Mouse (Mus musculus) right cerebral cortex, postnatal 4 days (tissue): ENCODE results near the gene Lrrc20.
"Not testable (repeated sequence)": the region's sequence is repeated elsewhere in the genome, so short reads cannot be mapped to it uniquely, and the experiment has no call there.

Experiments used
- DNase-seq: peaks from one replicate; pipeline ENCODE4 v3.0.0-alpha.2; 2022

Gene Lrrc20

DNA sequence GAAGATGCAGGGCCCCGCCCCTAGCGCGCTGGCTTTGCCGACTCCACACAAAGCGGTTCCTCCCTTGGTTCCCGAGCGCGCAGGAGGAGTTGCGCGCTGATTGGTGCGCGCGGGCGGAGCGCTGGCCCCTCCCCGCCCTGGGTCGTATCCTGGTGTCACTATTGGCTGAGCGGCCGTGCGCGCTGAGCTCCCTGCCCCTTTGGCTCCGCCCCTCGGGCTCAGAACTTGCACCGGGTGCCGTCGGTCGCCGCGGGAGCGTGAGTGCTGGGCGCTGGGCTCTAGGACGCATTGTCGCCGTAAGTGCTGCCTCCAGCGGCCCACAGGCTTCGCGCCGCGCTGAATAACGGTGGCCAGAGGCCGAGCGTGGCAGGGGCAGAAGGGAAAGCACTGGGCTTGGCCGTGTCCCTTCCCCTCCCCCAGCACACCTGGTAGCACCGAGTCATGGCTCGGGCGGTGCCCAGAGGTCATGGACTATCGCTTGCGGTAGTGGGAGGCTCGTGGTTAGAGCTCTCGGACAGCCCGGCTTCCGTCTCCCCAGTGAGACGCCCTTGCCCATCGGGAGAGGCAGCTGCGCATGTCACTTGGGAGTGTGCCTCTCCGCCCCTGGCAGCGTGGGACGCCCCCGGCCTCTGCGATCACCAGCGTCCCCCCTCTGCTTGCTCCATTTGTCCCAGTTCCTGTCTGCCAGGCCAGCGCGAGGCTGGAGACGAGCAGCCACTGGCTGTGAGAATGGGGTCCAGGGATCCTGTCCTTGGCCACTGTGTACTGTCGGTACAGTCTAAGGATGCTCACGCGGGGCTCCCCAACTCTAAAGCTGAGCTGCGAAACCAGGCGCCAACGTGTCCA is at the start of gene Lrrc20:
Gene Lrrc20 (plus strand): TSS at position 208 of the 846 bp plus-strand sequence.
- peak; percentile 88 for DNase-seq

DNA sequence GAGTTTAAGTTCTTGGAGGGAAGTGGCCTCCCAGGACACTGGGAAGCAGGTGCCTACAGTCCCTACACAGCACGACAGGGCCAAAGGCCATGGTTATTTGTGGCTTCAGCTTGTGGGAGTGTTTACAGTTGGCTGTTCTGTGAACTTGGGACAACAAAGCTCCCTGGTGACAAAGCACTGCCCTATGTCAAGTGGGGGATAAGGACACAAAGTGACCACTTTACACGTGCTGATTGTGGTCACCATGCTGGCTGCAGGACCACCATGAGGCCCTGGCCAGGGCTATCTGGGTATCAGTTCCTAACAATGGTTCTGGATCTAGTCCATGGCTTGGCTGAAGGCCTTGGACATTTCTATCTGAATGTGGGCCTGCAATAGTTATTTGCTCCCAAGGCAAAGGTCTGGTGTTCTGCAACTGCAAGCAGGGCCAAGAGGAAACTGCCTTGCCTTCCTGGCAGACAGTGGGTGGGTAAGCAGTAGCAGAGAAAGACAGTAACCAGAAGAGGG is 49.3 kb upstream of the Lrrc20 start:
- DNase-seq = no peak

GRCm38 (mm10) chr10:61427951-61428350 is 47.6 kb upstream of the Lrrc20 start:
- DNase-seq = no peak

- DNase-seq = no peak
These were observed 47.2 kb upstream of the Lrrc20 start for GRCm38 (mm10) chr10:61428416-61428815.

DNA sequence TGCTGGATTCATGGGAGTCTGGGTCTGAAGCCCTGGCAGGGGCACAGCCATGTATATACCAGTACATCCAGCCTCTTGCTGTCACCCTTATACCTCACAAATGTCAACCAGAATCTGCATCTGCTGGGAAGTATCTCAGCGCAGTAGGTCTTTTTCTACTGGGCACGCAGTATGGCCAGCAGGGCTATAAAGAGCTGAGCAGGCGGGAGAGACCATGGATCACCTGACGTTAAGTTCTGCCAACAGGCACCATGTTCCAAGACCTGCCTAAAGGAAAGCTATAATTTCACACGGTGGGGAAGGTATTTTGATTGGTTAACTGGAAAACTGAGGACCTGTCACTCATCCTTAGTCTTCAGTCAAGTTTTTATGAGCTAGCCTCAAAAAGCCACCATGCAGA is 46.6 kb upstream of the Lrrc20 start:
- no peak for DNase-seq

GRCm38 (mm10) chr10:61431375-61431774 is 44.2 kb upstream of the Lrrc20 start:
- no peak for DNase-seq

- no peak for DNase-seq
These were observed 35.3 kb upstream of the Lrrc20 start for GRCm38 (mm10) chr10:61440202-61440800.

DNA sequence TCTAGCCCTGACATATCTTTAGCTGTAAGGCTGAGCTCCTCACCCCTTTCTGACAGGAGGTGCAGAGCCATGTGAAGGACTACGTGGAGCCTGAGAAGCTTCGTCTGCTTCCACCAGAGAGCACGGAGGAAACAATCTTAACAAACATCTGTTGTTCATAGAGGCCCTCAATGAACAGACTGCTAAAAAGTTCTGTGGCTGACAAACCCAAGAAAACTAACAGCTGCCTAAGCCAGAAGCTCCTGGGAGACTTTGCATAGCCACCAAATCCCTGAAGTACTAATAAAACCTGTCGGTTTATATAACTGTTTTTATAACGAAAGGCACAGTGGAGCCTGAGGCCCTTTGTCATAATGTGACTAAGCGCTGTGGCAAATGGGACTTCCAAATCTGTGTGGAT is 32.1 kb upstream of the Lrrc20 start:
- DNase-seq = no peak

GRCm38 (mm10) chr10:61443876-61444275 is 31.7 kb upstream of the Lrrc20 start:
- no peak for DNase-seq

GRCm38 (mm10) chr10:61445016-61445415 is 30.6 kb upstream of the Lrrc20 start:
- no peak for DNase-seq

DNA sequence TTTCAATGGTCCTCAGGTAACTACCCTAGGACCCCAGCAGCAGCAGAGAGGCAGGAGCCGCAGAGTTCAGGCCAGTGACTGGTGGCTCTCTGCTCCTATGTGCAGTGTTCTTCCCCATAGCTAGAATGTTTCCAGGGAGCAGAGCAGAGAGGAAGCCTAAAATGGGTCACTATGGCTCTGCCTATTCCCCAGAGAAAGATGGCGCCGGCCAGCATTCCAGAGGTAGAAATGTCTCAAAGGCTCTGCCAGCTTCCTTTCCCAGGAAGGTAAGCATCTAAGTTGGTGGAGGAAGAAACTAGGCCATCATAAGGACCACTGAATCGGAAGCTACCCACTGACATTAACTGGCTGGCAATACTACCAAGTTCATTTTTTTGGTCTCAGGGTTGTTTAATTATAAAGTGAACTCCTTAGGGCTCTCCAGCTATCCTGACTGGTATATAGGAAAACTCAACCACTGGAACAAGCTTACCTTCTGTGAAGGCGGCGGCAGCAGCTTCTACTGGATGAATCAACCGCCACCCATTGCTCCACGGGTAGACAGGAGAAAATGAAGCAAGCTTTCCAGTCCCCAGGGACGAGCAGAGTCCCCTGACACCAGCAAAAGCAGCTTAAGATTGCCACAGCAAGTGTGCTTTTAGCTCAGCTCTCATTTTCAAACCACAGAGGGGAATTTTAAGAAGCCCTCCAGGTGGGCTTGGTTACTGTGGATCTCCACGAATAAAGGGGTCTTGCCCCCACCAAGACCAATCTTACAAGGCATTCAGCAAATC is 27.8 kb upstream of the Lrrc20 start:
- no peak for DNase-seq

DNA sequence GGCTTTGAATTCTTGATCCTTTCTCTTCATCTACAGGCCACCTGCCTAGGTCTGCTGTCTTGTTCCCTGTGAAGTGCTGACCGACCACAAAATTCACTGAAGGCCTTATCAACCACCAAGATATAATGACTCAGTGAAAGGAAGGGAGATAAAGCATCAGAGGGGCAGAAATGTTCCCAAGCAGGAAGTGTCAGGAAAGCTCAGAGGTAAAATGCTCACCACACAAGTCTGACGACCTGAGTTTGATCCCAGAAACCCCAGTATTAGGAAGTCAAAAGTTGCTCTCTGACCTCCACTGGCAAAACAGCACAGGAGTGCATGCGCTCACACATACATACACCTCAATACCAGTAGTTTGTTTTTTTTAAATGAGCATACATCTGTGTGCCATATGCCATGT is 26.8 kb upstream of the Lrrc20 start:
- DNase-seq = no peak

DNA sequence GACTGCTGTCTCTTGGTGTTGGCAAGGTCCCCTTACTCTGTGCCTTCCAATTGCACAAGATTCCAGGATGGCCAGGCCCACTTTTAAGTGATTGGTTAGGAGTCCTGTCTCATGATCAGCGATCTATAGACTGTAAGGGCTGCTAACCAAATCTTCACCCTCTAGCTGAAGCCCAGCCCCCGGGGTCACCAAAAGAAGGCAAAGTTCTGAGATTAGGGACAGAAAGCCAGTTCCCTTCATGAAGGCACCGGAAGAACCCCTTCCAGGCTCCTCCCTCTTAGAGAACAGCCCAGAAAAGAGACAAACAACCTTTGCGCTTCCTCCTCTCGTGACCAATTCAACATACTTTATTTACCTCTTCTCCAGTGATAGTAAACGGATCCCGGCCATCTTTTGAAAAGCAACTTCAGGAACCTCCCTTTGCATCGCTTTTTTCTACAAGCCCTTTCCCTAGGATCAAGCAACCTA is 24.1 kb upstream of the Lrrc20 start:
- DNase-seq = no peak

GRCm38 (mm10) chr10:61451931-61452617 is 23.5 kb upstream of the Lrrc20 start:
- DNase-seq = peak; percentile 58

DNA sequence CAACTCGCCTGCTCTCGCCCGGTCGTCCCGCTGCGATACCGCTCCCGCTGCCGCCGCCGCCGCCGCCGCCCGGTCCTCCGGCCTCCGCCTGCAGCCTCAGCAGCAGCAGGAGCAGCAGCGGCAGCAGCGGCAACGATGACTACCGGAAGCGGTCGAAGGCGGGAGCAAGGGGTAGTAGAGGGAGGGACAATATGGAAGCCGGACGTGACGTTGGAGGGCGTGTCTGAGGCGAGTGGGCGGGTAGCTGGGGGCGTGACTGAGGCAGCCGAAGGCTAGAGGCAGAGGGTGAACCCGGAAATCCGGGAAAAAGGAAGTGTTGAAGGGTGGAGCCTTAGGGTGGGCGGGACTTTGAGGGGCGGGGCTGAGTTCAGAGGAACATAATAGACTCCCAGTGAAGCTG is 23.0 kb upstream of the Lrrc20 start, which contains the start of gene Eif4ebp2:
Gene Eif4ebp2 (minus strand): TSS at position 17 of the 400 bp plus-strand sequence.
- peak; percentile 96 for DNase-seq

DNA sequence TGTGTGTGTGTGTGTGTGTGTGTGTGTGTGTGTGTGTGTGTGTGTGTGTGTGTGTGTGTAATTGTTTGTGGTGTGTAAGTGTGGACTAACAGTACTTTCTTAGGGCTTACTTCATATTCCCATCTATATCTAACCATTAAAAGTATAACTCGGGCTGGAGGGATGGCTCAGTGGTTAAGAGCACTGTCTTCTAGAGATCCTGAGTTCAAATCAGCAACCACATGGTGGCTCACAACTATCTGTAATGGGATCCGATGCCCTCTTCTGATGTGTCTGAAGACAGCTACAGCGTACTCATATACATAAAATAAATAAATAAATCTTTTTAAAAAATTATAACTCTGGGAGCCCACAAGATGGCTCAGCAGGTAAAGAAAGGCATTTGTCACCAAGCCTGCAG is 22.4 kb upstream of the Lrrc20 start:
- not testable (repeated sequence) for DNase-seq

- no peak for DNase-seq
These were observed 18.4 kb upstream of the Lrrc20 start for GRCm38 (mm10) chr10:61457182-61457581.

DNA sequence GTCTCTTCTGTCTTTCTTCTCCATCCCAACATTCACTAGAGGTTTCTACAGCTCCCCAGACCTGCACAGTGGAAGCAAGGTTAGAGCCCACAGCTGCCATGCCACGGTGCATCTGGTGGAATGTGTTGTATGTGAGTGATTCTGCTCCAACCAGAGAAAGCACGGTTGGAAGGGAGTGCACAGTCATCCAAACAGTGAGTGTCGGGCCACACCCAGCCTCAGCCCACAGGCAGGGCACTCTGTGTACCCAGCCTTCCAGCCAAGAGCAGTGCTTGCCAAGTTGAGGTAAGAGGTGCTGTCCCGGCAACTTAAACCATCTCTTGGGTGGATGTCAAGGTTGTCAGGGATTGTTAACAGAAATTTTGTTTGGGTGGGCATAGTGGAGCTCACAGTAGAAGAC is 10.6 kb upstream of the Lrrc20 start:
- no peak for DNase-seq

GRCm38 (mm10) chr10:61466242-61466641 is 9.4 kb upstream of the Lrrc20 start:
- DNase-seq = no peak

DNA sequence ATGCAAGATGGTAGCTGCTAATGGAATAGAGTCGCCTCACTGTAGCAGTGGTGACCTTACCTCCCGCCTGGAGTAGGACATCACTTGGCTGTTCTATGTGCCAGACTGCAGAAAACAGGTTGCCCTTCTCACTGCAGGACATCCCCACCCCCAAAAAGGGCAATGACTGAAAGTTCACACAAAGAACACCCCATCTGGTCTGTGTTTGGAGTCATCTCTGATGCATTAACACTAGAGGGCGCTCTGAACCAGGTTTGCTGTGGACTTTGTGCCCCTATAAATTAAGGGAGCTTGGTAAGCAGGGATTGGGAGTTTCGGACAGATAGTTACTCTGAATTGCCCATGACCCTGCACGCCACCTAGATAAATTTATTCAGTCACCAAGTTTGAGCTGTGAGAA is 8.7 kb upstream of the Lrrc20 start:
- DNase-seq = no peak

DNA sequence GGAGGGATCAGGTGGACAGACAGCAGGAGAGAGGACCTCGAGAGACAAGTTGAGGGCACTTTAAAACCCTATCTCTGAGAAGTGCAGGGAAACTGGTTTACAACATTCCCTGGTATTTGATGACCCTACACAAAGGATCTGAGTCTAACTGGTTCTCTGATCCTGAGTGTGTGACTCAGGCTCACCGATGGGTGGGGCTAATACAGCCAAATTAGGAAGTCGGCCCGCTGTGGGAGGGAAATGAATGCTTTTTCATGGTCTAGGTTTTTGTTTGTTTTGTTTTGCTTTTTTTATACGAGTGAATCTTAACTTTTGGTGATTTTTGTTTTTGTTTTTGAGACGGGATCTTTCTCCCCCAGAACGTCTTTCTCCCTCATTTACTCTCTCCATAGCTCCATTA is 6.7 kb upstream of the Lrrc20 start:
- no peak for DNase-seq

DNA sequence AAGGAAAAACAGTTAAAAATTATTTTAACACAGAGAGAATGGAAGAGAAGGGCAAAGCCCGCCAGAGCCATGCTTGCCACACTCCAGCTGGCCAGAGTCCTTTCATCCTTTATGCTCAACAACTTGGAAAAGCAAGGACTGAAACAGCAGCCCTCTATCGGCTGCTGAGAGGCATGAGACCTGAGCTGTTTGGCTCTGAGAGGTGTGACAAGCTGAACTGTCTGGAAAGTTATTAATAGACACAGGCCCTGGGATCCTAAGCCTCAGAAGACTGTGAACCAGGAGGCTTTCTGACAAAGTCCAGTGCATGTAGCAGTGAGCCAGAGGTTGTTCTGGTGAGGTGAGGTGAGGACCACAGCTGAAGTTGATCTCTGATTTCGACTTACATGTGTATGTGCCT is 2.0 kb upstream of the Lrrc20 start:
- no peak for DNase-seq

DNA sequence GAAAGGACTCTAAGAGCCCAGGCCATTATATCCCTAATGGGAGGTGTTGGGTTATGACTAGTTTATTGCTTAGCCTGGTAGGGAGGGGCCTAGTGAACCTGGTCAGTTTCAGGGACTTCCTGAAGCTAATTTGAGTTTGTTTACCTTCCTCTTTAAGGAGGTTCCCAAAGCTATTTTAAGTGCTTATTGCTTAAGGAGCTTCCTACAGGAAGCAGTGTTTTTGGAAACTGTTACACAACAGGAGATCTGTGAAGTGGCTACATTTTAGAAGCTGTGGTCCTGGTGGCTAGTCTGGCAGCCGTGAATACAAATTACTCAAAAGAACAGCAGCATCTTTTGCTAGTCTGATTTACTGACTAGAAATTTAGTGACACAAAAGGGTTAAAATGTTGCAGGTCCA is 1.3 kb upstream of the Lrrc20 start:
- no peak for DNase-seq
